Mouse (Mus musculus) midbrain, embryonic 14.5 days (tissue): Measurements from ENCODE around the gene Ogn. TPM values are rescaled to one million over a fixed set of nuclear protein-coding genes. Genes with fewer than 3 reads are reported as not detected.
"Not testable (repeated sequence)": the region's sequence is repeated elsewhere in the genome, so short reads cannot be mapped to it uniquely, and the experiment has no call there.

Source experiments
- ATAC-seq: fragments of 200-750 bp; cut with Nextera tagmentation; 2 replicates; pipeline ENCODE4 v1.8.0; 2017; ENCODE audit warnings: moderate number of reproducible peaks, moderate library complexity; ENCODE audit not compliant: low FRiP score, low TSS enrichment
- DNase-seq: peaks from one replicate; pipeline ENCODE4 v3.0.0-alpha.2; 2015
- H3K27ac ChIP-seq: fragments of 300-500 bp; sonication (generic); replicated peaks from 2 replicates; pipeline ENCODE4 v1.5.1; 2014; ENCODE audit warnings: mild to moderate bottlenecking, low read depth, low read length, moderate library complexity
- H3K27me3 ChIP-seq: fragments of 300-500 bp; sonication (generic); 2 replicates; pipeline ENCODE4 v1.6.1; 2014; ENCODE audit warnings: low read length, control low read depth, mixed read lengths; ENCODE audit not compliant: control insufficient read depth, insufficient read depth
- H3K36me3 ChIP-seq: fragments of 300-500 bp; sonication (generic); 2 replicates; pipeline ENCODE4 v1.6.1; 2014; ENCODE audit warnings: low read length, control low read depth; ENCODE audit not compliant: control insufficient read depth, insufficient read depth
- H3K4me1 ChIP-seq: fragments of 300-500 bp; sonication (generic); 2 replicates; pipeline ENCODE4 v1.6.1; 2014; ENCODE audit warnings: mild to moderate bottlenecking, antibody characterized with exemption, low read length, control low read depth; ENCODE audit not compliant: control insufficient read depth, insufficient read depth
- H3K4me2 ChIP-seq: fragments of 300-500 bp; sonication (generic); 2 replicates; pipeline ENCODE4 v1.6.1; 2014; ENCODE audit warnings: mild to moderate bottlenecking, low read length, moderate library complexity
- H3K4me3 ChIP-seq: fragments of 300-500 bp; sonication (generic); replicated peaks from 2 replicates; pipeline ENCODE4 v1.5.1; 2014; ENCODE audit warnings: low read depth, low read length
- H3K9ac ChIP-seq: fragments of 300-500 bp; sonication (generic); replicated peaks from 2 replicates; pipeline ENCODE4 v1.6.1; 2014; ENCODE audit warnings: mild to moderate bottlenecking, low read length, moderate library complexity
- H3K9me3 ChIP-seq: fragments of 300-500 bp; sonication (generic); 2 replicates; pipeline ENCODE4 v1.6.1; 2016; ENCODE audit warnings: low read length, control low read depth, mixed read lengths; ENCODE audit not compliant: control insufficient read depth
- WGBS: fragments of 180-500 bp; shearing (Covaris S2); extraction: QIAGEN DNeasy Blood & Tissue Kit; methylation state at CpG from one replicate; pipeline ENCODE4 v1.1.7; 2014; 5-methylcytosine and 5-hydroxymethylcytosine counted together
- polyA plus RNA-seq: library from polyadenylated mRNA; unstranded; fragments of >200 nt; fragmentation: Nextera tagmentation; extraction: Ambion mirVana; gene quantifications from 2 replicates; pipeline ENCODE4 v1.2.1, GENCODE M21; 2014

Ogn gene
- polyA plus RNA-seq, 1 experiment from 2014 or later, result 7.7 TPM

DNA sequence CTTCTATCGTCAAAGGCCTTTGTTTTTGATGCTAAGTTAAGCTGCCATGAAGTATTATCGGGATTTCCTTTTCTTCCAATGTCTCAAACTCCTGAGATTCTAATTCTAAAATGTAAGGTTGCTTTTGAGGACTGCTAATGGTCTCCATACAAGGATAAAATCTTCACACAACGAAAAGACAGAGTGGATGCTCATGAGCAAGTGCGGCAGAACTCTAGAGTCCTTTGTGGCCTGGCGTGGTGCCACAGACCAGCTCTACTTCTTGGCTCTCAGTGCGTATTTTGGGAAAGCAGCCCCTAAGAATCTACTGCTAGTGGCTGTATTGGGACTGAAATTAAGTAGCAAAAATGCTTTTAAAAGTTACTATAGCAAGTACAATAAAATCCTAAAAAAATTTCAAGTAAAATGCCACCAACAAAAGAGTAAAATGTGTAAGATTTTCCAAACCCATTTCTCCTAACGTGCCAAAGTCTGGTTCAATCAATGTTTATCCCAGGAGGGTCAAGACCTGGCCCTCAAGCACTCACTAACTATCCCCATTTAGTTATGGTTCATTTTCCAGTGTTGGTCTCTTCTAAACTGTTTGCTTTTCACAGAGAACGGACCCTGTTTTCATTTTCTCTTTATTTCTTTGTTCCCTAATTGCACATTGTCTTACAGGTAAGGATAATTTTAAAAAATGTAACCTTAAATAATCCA, 23.4 kb upstream of the Ogn start:
- WGBS, result 79% methylated on average over 8 of the region's 8 CpGs
- no peak overlapping the region for H3K9ac ChIP-seq
- H3K27me3 ChIP-seq, result no peaks in the 10 kb centered on the region
- no peaks in the 10 kb centered on the region for H3K36me3 ChIP-seq
- ATAC-seq, result no peak
- no peaks in the 10 kb centered on the region for H3K4me1 ChIP-seq
- no peak overlapping the region for H3K4me3 ChIP-seq
- H3K27ac ChIP-seq, result no peak overlapping the region
- H3K4me2 ChIP-seq, result no peak overlapping the region
- peak; percentile 6 for DNase-seq
- no peaks in the 10 kb centered on the region for H3K9me3 ChIP-seq

- H3K27ac ChIP-seq, result no peak overlapping the region
- no peak overlapping the region for H3K4me2 ChIP-seq
- no peak overlapping the region for H3K9ac ChIP-seq
- DNase-seq (no peak), ATAC-seq (no peak)
- H3K4me1 ChIP-seq, result no peaks in the 10 kb centered on the region
- 95% methylated on average over 6 of the region's 6 CpGs for WGBS
- H3K36me3 ChIP-seq, result no peaks in the 10 kb centered on the region
- H3K9me3 ChIP-seq, result no peaks in the 10 kb centered on the region
- no peaks in the 10 kb centered on the region for H3K27me3 ChIP-seq
- no peak overlapping the region for H3K4me3 ChIP-seq
These were observed 21.8 kb upstream of the Ogn start for GRCm38 (mm10) chr13:49586062-49586461.

DNA sequence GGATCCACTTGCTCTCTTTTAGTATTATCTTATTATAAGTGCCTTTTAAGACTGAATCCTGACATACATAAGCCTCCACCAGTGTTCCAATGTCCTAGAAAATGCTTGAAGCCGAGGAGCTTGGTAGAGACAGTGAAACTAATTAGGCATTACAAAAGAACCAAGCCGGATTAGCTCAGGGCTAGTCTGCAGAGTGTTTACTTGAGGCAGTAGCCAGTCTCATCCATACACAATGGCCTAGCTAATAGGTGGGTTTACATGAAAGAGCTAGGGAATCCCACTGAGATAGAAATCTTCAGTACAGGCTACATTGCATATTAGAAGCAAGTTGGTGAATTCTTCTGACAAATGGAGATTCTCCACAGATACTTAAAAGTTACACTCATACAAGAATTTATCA, 5.3 kb upstream of the Ogn start:
- not testable (repeated sequence) for H3K9ac ChIP-seq, ATAC-seq, H3K27me3 ChIP-seq, H3K4me3 ChIP-seq, H3K36me3 ChIP-seq, H3K9me3 ChIP-seq, H3K4me2 ChIP-seq, H3K4me1 ChIP-seq, H3K27ac ChIP-seq
- DNase-seq, result peak; percentile 9
- WGBS, result 20% methylated on average over 2 of the region's 2 CpGs

GRCm38 (mm10) chr13:49603603-49604002, 4.2 kb upstream of the Ogn start:
- H3K36me3 ChIP-seq, result no peaks in the 10 kb centered on the region
- H3K4me2 ChIP-seq, result no peak overlapping the region
- DNase-seq (no peak), ATAC-seq (no peak)
- no peak overlapping the region for H3K4me3 ChIP-seq
- H3K9ac ChIP-seq, result no peak overlapping the region
- H3K4me1 ChIP-seq, result no peaks in the 10 kb centered on the region
- no peak overlapping the region for H3K27ac ChIP-seq
- no peaks in the 10 kb centered on the region for H3K27me3 ChIP-seq
- H3K9me3 ChIP-seq, result no peaks in the 10 kb centered on the region

DNA sequence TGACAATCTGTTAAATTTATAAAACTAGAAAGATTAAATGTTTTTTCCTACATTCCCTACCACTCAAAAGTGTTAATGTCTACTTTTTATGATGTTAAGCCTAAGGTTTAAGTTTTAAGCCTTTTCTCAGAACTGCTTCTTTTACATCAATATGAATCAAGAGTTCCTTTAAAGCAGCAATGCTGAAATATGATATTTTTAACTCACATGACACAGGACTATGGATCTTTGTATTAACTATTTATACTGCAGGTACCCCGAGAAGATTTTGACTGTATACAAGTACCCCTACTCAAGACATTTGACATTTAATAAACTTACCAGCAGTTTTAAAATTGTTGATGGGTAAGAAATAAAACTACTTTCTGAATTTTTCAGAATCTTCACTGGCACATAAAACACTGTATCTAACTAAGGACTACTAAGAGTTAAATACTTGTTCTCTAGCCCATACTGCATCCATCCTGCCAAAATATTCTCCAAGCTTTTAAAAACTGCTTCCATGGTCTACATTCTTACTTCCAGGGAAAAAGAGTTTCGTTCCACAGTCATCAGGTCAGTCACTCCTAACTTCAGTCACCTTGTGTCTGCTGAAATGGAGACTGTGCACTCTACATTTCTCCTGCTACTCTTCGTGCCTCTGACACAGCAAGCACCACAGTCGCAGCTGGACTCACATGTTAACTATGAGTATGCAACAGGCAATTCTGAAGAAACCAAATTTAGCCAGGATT, 910 bp downstream of the Ogn start:
- H3K9ac ChIP-seq, result no peak overlapping the region
- H3K36me3 ChIP-seq, result no peaks in the 10 kb centered on the region
- DNase-seq (no peak), ATAC-seq (no peak)
- H3K4me1 ChIP-seq, result no peaks in the 10 kb centered on the region
- 86% methylated on average over 4 of the region's 4 CpGs for WGBS
- no peaks in the 10 kb centered on the region for H3K9me3 ChIP-seq
- no peak overlapping the region for H3K4me2 ChIP-seq
- no peaks in the 10 kb centered on the region for H3K27me3 ChIP-seq
- H3K27ac ChIP-seq, result no peak overlapping the region
- H3K4me3 ChIP-seq, result no peak overlapping the region

DNA sequence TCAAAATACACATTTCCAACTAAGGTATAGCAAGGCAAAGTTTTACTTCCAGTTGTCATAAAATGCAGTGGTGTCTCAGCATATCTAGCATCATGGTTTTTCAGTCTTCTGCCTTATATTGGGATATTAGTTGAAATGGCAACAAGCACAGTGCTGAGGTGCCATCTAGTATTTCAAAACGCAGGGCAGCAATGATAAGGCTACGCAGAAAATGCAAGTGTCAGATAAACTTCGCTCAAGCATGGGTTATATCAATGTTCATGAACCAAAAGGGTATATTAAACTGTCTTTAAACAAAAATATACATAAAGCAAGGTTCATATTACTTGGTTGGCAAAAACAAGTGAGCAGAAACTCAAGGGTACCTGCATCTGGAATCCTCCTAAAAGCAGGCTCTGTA, 9.2 kb downstream of the Ogn start:
- Histone ChIP-seq H3K27ac (no peak overlapping the region), H3K4me1 (no peaks in the 10 kb centered on the region), H3K9me3 (no peaks in the 10 kb centered on the region), H3K27me3 (no peaks in the 10 kb centered on the region), H3K9ac (no peak overlapping the region), H3K36me3 (no peaks in the 10 kb centered on the region), H3K4me2 (no peak overlapping the region), H3K4me3 (no peak overlapping the region)
- ATAC-seq (no peak), DNase-seq (no peak)
- 97% methylated on average over 3 of the region's 3 CpGs for WGBS

DNA sequence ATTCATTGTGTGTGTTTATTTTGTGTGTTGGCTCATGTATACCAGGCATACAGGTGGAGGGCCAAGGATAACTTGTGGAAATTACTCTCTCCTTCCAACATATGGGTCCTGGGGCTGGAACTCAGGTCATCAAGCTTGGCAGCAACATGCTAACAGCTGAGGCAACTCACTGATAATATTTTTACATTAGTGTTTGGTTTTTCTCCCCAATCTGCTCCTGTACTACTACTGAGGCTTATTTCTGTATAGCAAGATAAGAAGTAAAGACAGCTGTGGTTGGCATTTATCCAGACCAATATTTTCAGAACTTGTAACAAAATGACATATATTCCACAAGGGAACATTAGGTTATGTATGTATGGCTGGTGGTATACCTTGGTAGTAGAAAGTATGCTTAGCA, 10.5 kb downstream of the Ogn start:
- no peak overlapping the region for H3K4me2 ChIP-seq
- no peak for ATAC-seq
- DNase-seq, result no peak
- H3K4me1 ChIP-seq, result no peaks in the 10 kb centered on the region
- H3K4me3 ChIP-seq, result no peak overlapping the region
- H3K9me3 ChIP-seq, result no peaks in the 10 kb centered on the region
- H3K27ac ChIP-seq, result no peak overlapping the region
- no peaks in the 10 kb centered on the region for H3K27me3 ChIP-seq
- H3K36me3 ChIP-seq, result no peaks in the 10 kb centered on the region
- no peak overlapping the region for H3K9ac ChIP-seq

DNA sequence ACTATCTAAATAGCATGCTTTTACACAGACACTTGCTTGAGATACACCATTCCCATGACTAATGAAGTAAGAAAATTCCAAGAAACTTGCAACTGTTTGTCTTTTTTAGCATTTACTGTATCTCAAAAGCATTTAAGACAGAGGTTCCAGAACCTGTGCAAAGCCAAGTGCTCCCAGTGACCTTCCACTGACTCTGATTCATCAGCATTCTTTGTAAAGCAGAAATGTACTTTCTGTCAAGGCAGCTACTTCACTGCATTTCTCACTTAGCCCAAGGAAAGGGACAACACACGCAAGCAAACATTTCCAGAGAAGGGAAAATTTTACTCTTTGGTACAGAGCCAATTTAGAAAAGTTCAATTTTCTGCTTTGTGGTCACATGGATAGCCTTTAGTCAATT, 15.4 kb downstream of the Ogn start:
- Histone ChIP-seq H3K4me1 (no peaks in the 10 kb centered on the region), H3K9me3 (no peaks in the 10 kb centered on the region), H3K27ac (no peak overlapping the region), H3K4me2 (no peak overlapping the region), H3K9ac (no peak overlapping the region), H3K4me3 (no peak overlapping the region), H3K36me3 (no peaks in the 10 kb centered on the region), H3K27me3 (no peaks in the 10 kb centered on the region)
- ATAC-seq (no peak), DNase-seq (no peak)
- 91% methylated on average over 1 of the region's 1 CpGs for WGBS

GRCm38 (mm10) chr13:49628167-49628566, 20.3 kb downstream of the Ogn start:
- DNase-seq (no peak), ATAC-seq (no peak)
- Histone ChIP-seq H3K9ac (no peak overlapping the region), H3K4me2 (no peak overlapping the region), H3K27ac (no peak overlapping the region), H3K4me1 (no peaks in the 10 kb centered on the region), H3K27me3 (no peaks in the 10 kb centered on the region), H3K4me3 (no peak overlapping the region), H3K9me3 (no peaks in the 10 kb centered on the region), H3K36me3 (no peaks in the 10 kb centered on the region)
